Mouse (Mus musculus) layer of hippocampus, adult 9-11 months (tissue): ENCODE results near the gene Gm43738.
"Not testable (repeated sequence)": the region's sequence is repeated elsewhere in the genome, so short reads cannot be mapped to it uniquely, and the experiment has no call there.

Source experiments
- DNase-seq: peaks from one replicate; pipeline ENCODE4 v3.0.0; 2022

Gene Gm43738

GRCm38 (mm10) chr3:89101812-89102494, 1.1 kb upstream of the Gm43738 start, which contains the start of gene Fdps:
TSS of gene Fdps (minus strand) at chr3:89101959.
- DNase-seq: peak; percentile 99

GRCm38 (mm10) chr3:89101459-89101811, 536 bp upstream of the Gm43738 start:
- no peak for DNase-seq

GRCm38 (mm10) chr3:89094021-89094420, 6.9 kb downstream of the Gm43738 start:
- no peak for DNase-seq

GRCm38 (mm10) chr3:89093175-89093574, 7.7 kb downstream of the Gm43738 start, which contains the start of gene Rusc1:
TSS of gene Rusc1 (minus strand) at chr3:89093311.
- peak; percentile 94 for DNase-seq

GRCm38 (mm10) chr3:89092509-89093090, 8.3 kb downstream of the Gm43738 start:
- DNase-seq: no peak

- no peak for DNase-seq
Measured at GRCm38 (mm10) chr3:89091811-89092508, 8.9 kb downstream of the Gm43738 start.

- peak; percentile 80 for DNase-seq
Measured at GRCm38 (mm10) chr3:89090694-89091655, 9.9 kb downstream of the Gm43738 start.

- peak; percentile 90 for DNase-seq
Measured at GRCm38 (mm10) chr3:89089882-89090591, 10.9 kb downstream of the Gm43738 start.

GRCm38 (mm10) chr3:89088974-89089373, 11.9 kb downstream of the Gm43738 start:
- no peak for DNase-seq

- DNase-seq: peak; percentile 76
Measured at GRCm38 (mm10) chr3:89087338-89088110, 13.4 kb downstream of the Gm43738 start.

- DNase-seq: no peak
Measured at GRCm38 (mm10) chr3:89084654-89085190, 16.2 kb downstream of the Gm43738 start.

GRCm38 (mm10) chr3:89084133-89084532, 16.8 kb downstream of the Gm43738 start:
- DNase-seq: no peak

GRCm38 (mm10) chr3:89082287-89082686, 18.6 kb downstream of the Gm43738 start:
- not testable (repeated sequence) for DNase-seq

- no peak for DNase-seq
Measured at GRCm38 (mm10) chr3:89077383-89077782, 23.5 kb downstream of the Gm43738 start.

GRCm38 (mm10) chr3:89067265-89067664, 33.6 kb downstream of the Gm43738 start:
- no peak for DNase-seq

GRCm38 (mm10) chr3:89061696-89062095, 39.2 kb downstream of the Gm43738 start:
- DNase-seq: no peak

GRCm38 (mm10) chr3:89058783-89059182, 42.1 kb downstream of the Gm43738 start:
- DNase-seq: no peak

- no peak for DNase-seq
Measured at GRCm38 (mm10) chr3:89058361-89058760, 42.5 kb downstream of the Gm43738 start.

GRCm38 (mm10) chr3:89043359-89043758, 57.5 kb downstream of the Gm43738 start:
- no peak for DNase-seq
